Mouse (Mus musculus): ENCODE measurements around the gene Jam3.

DNA sequence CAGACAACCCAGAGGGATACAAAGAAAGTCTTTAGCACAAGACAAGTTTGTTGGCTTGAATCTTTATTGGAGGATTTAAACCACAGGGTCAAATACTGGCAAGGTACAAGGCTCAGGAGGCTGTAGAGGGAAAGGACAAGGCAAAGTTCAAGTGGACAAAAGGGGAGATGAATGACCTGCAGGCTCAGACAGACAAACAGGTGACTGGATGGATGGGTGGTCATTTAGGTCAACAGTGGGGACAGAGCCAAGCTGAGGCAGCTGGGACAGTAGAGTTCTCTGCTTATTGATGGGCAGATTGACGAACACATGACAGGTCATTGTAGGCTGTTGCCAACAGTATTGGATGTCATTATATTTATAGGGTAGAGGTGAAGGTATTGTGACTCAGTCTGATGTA is 11.8 kb upstream of the Jam3 start:
- no peak for TF ChIP-seq CTCF (IDR thresholded peaks at IDR 0.05; ENCODE audit: insufficient read depth, low read length)
- TF ChIP-seq POLR2A (IDR thresholded peaks at IDR 0.05; ENCODE audit: borderline replicate concordance, extremely low read depth, low read depth, low read length): no peak

Measured in lung, adult 2 months (tissue).